Mouse (Mus musculus): ENCODE data around the gene Tmem270. TPM values are rescaled to one million over a fixed set of nuclear protein-coding genes. Genes with fewer than 3 reads are reported as not detected.
"Not testable (repeated sequence)": the region's sequence is repeated elsewhere in the genome, so short reads cannot be mapped to it uniquely, and the experiment has no call there.

Gene Tmem270
- total RNA-seq, 1 experiment = not detected

- peaks cover 9 to 31% of the 10 kb centered on the region in 2 experiments; a peak in 3 of 4 replicates for H3K4me1 ChIP-seq (ENCODE audit: control insufficient read depth in 2 of 2, insufficient read depth in 2 of 2, low read length in 2 of 2, poor library complexity in 1 of 2)
- H3K27ac ChIP-seq (ENCODE audit: insufficient read depth, low read depth, low read length, poor library complexity, severe bottlenecking) = peak overlapping the region; percentile 41
- in situ Hi-C loops (cut with MboI; ENCODE audit: low sequenced_read_pairs in 2 of 2, unreplicated experiment in 2 of 2) = no loop called here
- no peak overlapping the region for H3K9ac ChIP-seq (ENCODE audit: insufficient read depth, low read depth, low read length, poor library complexity, severe bottlenecking)
- peaks cover 27% of the 10 kb centered on the region; the same call in 1 of the 2 replicates for H3K36me3 ChIP-seq (ENCODE audit: control insufficient read depth, insufficient read depth, low read length, poor library complexity, severe bottlenecking)
- no peak for TF ChIP-seq CHD2 (IDR thresholded peaks at IDR 0.05; ENCODE audit: low read depth, low read length)
- no peak for TF ChIP-seq ZC3H11A (IDR thresholded peaks at IDR 0.05; ENCODE audit: borderline replicate concordance, low read depth, low read length)
- TF ChIP-seq MAFK (IDR thresholded peaks at IDR 0.05; ENCODE audit: insufficient read depth, low read depth, low read length) = no peak
- no peak for TF ChIP-seq HCFC1 (IDR thresholded peaks at IDR 0.05; ENCODE audit: borderline replicate concordance, insufficient read depth, low read length)
- TF ChIP-seq ZNF384 (IDR thresholded peaks at IDR 0.05; ENCODE audit: low read depth, low read length) = no peak
- H3K9me3 ChIP-seq (ENCODE audit: control insufficient read depth, insufficient read depth, low read depth, low read length) = no peaks in the 10 kb centered on the region
- no peak overlapping the region for H3K4me3 ChIP-seq (ENCODE audit: insufficient read depth in 1 of 2, low read depth in 1 of 2, low read length in 2 of 2, poor library complexity in 1 of 2, severe bottlenecking in 1 of 2)
- no peak for DNase-seq (ENCODE audit: low read depth, low spot score)
Measured at GRCm38 (mm10) chr5:134939069-134939468, 32.5 kb upstream of the Tmem270 start.

- Histone ChIP-seq H3K9ac (ENCODE audit: insufficient read depth, low read depth, low read length, poor library complexity, severe bottlenecking) (no peak overlapping the region), H3K36me3 (ENCODE audit: control insufficient read depth, insufficient read depth, low read length, poor library complexity, severe bottlenecking) (peaks cover 34% of the 10 kb centered on the region), H3K9me3 (ENCODE audit: control insufficient read depth, insufficient read depth, low read depth, low read length) (no peaks in the 10 kb centered on the region), H3K27ac (ENCODE audit: insufficient read depth, low read depth, low read length, poor library complexity, severe bottlenecking) (peak overlapping the region; percentile 70), H3K4me3 (ENCODE audit: insufficient read depth in 1 of 2, low read depth in 1 of 2, low read length in 2 of 2, poor library complexity in 1 of 2, severe bottlenecking in 1 of 2) (no peak overlapping the region), H3K4me1 (ENCODE audit: control insufficient read depth in 2 of 2, insufficient read depth in 2 of 2, low read length in 2 of 2, poor library complexity in 1 of 2) (peaks cover 3 to 23% of the 10 kb centered on the region in 2 experiments; a peak in 3 of 4 replicates)
- TF ChIP-seq HCFC1 (IDR thresholded peaks at IDR 0.05; ENCODE audit: borderline replicate concordance, insufficient read depth, low read length) = no peak
- no peak for TF ChIP-seq CHD2 (IDR thresholded peaks at IDR 0.05; ENCODE audit: low read depth, low read length)
- TF ChIP-seq ZC3H11A (IDR thresholded peaks at IDR 0.05; ENCODE audit: borderline replicate concordance, low read depth, low read length) = no peak
- no peak for TF ChIP-seq MAFK (IDR thresholded peaks at IDR 0.05; ENCODE audit: insufficient read depth, low read depth, low read length)
- TF ChIP-seq ZNF384 (IDR thresholded peaks at IDR 0.05; ENCODE audit: low read depth, low read length) = no peak
- no peak for DNase-seq (ENCODE audit: low read depth, low spot score)
- in situ Hi-C loops (cut with MboI; ENCODE audit: low sequenced_read_pairs in 2 of 2, unreplicated experiment in 2 of 2) = no loop called here
Measured at GRCm38 (mm10) chr5:134936626-134937185, 30.2 kb upstream of the Tmem270 start.

DNA sequence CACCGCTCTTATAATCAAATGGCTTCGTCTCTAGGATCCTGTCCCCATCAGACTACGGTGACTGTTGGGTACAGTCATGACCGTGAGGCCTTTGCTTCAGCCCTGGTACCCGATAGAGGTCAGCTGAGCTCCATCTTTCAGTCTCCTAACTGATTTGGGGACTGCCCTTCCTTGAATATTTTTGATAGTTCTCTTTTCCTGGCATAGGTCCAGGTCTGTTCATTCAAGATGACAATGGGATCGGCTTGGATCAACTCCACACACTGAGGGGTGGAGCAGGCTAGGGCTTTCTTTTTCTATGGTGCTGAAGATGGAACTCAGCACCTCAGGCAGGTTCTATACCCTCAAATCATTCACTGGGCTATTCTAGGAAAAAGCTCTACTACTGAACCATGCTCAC, 29.5 kb upstream of the Tmem270 start:
- peaks cover 0 to 18% of the 10 kb centered on the region in 2 experiments; a peak in 2 of 4 replicates for H3K4me1 ChIP-seq (ENCODE audit: control insufficient read depth in 2 of 2, insufficient read depth in 2 of 2, low read length in 2 of 2, poor library complexity in 1 of 2)
- TF ChIP-seq CHD2 (IDR thresholded peaks at IDR 0.05; ENCODE audit: low read depth, low read length) (no peak), MAFK (IDR thresholded peaks at IDR 0.05; ENCODE audit: insufficient read depth, low read depth, low read length) (no peak), ZNF384 (IDR thresholded peaks at IDR 0.05; ENCODE audit: low read depth, low read length) (no peak), HCFC1 (IDR thresholded peaks at IDR 0.05; ENCODE audit: borderline replicate concordance, insufficient read depth, low read length) (no peak), ZC3H11A (IDR thresholded peaks at IDR 0.05; ENCODE audit: borderline replicate concordance, low read depth, low read length) (no peak)
- H3K9ac ChIP-seq (ENCODE audit: insufficient read depth, low read depth, low read length, poor library complexity, severe bottlenecking) = no peak overlapping the region
- no peak overlapping the region for H3K4me3 ChIP-seq (ENCODE audit: insufficient read depth in 1 of 2, low read depth in 1 of 2, low read length in 2 of 2, poor library complexity in 1 of 2, severe bottlenecking in 1 of 2)
- peaks cover 34% of the 10 kb centered on the region for H3K36me3 ChIP-seq (ENCODE audit: control insufficient read depth, insufficient read depth, low read length, poor library complexity, severe bottlenecking)
- DNase-seq (ENCODE audit: low read depth, low spot score) = no peak
- H3K27ac ChIP-seq (ENCODE audit: insufficient read depth, low read depth, low read length, poor library complexity, severe bottlenecking) = no peak overlapping the region
- in situ Hi-C loops (cut with MboI; ENCODE audit: low sequenced_read_pairs in 2 of 2, unreplicated experiment in 2 of 2) = no loop called here
- no peaks in the 10 kb centered on the region for H3K9me3 ChIP-seq (ENCODE audit: control insufficient read depth, insufficient read depth, low read depth, low read length)

DNA sequence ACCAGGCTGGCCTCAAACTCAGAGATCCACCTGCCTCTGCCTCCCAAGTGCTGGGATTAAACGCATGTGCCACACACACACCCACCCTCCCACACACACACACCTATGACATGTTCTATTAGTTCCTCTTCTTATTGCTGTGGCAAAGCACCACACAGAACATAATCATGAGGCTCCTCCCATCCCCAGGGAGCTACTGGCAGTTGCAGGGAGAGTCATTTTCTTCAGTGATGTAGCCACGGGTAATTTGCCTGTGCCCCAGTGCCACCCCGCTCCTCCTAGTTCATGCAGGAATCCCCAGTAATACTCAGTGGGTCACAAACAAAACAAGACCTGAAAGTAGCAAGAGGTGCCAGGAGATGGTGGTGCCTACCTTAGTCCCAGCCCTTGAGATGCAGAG, 28.1 kb upstream of the Tmem270 start:
- DNase-seq (ENCODE audit: low read depth, low spot score) = no peak

DNA sequence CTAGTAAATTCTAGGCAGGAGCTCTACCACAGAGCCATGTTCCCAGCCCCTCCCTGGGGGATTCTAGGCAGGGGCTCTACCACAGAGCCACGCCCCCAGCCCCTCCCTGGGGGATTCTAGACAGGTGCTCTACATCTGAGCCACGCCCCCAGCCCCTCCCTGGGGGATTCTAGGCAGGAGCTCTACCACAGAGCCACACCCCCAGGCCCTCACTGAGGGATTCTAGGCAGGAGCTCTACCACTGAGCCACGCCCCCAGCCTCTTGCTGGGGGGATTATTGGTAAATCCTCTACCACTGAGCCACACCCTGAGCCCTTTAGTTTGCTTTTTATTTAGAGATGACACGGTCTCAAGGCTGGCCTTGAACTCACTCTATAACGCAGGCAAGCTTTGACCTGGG, 27.2 kb upstream of the Tmem270 start:
- H3K9ac ChIP-seq (ENCODE audit: insufficient read depth, low read depth, low read length, poor library complexity, severe bottlenecking); H3K4me3 ChIP-seq (ENCODE audit: insufficient read depth in 1 of 2, low read depth in 1 of 2, low read length in 2 of 2, poor library complexity in 1 of 2, severe bottlenecking in 1 of 2); in situ Hi-C loops (cut with MboI; ENCODE audit: low sequenced_read_pairs in 2 of 2, unreplicated experiment in 2 of 2); H3K4me1 ChIP-seq (ENCODE audit: control insufficient read depth in 2 of 2, insufficient read depth in 2 of 2, low read length in 2 of 2, poor library complexity in 1 of 2); DNase-seq (ENCODE audit: low read depth, low spot score); H3K9me3 ChIP-seq (ENCODE audit: control insufficient read depth, insufficient read depth, low read depth, low read length): not testable (repeated sequence)
- Histone ChIP-seq H3K36me3 (ENCODE audit: control insufficient read depth, insufficient read depth, low read length, poor library complexity, severe bottlenecking) (peaks cover 26% of the 10 kb centered on the region), H3K27ac (ENCODE audit: insufficient read depth, low read depth, low read length, poor library complexity, severe bottlenecking) (peak overlapping the region; percentile 65; the same call in 1 of the 2 replicates)

More for the DNA sequence above, 28.1 kb upstream of the Tmem270 start:
- TF ChIP-seq MAFK (IDR thresholded peaks at IDR 0.05; ENCODE audit: insufficient read depth, low read depth, low read length) (no peak), CHD2 (IDR thresholded peaks at IDR 0.05; ENCODE audit: low read depth, low read length) (no peak), ZC3H11A (IDR thresholded peaks at IDR 0.05; ENCODE audit: borderline replicate concordance, low read depth, low read length) (no peak), ZNF384 (IDR thresholded peaks at IDR 0.05; ENCODE audit: low read depth, low read length) (no peak), HCFC1 (IDR thresholded peaks at IDR 0.05; ENCODE audit: borderline replicate concordance, insufficient read depth, low read length) (no peak)
- in situ Hi-C loops (cut with MboI; ENCODE audit: low sequenced_read_pairs in 2 of 2, unreplicated experiment in 2 of 2) = no loop called here
- peaks cover 26% of the 10 kb centered on the region for H3K36me3 ChIP-seq (ENCODE audit: control insufficient read depth, insufficient read depth, low read length, poor library complexity, severe bottlenecking)
- no peaks in the 10 kb centered on the region for H3K9me3 ChIP-seq (ENCODE audit: control insufficient read depth, insufficient read depth, low read depth, low read length)
- no peak overlapping the region for H3K4me3 ChIP-seq (ENCODE audit: insufficient read depth in 1 of 2, low read depth in 1 of 2, low read length in 2 of 2, poor library complexity in 1 of 2, severe bottlenecking in 1 of 2)
- H3K4me1 ChIP-seq (ENCODE audit: control insufficient read depth in 2 of 2, insufficient read depth in 2 of 2, low read length in 2 of 2, poor library complexity in 1 of 2) = peaks cover 0 to 9% of the 10 kb centered on the region in 2 experiments; a peak in 2 of 4 replicates
- no peak overlapping the region for H3K9ac ChIP-seq (ENCODE audit: insufficient read depth, low read depth, low read length, poor library complexity, severe bottlenecking)
- no peak overlapping the region for H3K27ac ChIP-seq (ENCODE audit: insufficient read depth, low read depth, low read length, poor library complexity, severe bottlenecking)
